In genomic region chr3:32704632-32705031, GRCm38 (mm10) we compare ENCODE assay signal across 5 mouse cellular contexts. TPM values are rescaled to one million over a fixed set of nuclear protein-coding genes. Genes with fewer than 3 reads are reported as not detected.
DNase-seq lines count a peak whose midpoint lies in the region; TF ChIP-seq lines count a peak whose summit lies in the region.
"Not testable (repeated sequence)": the region's sequence is repeated elsewhere in the genome, so short reads cannot be mapped to it uniquely, and the experiment has no call there.

No protein-coding gene starts in this region.

- peak overlapping the region; percentile 8; the same call in 1 of the 2 replicates for H3K27ac ChIP-seq in CH12.LX (ENCODE audit: insufficient read depth, low read depth)
- H3K27ac ChIP-seq in gastrocnemius, adult 2 months = not testable (repeated sequence)

- dilution Hi-C loops in CH12.LX (cut with MboI; ENCODE audit: extremely low pct_ligation_motif_present, extremely low pct_unique_long_range_greater_than_20kb, low sequenced_read_pairs) = not testable (repeated sequence)

- in situ Hi-C loops in CH12.LX (cut with MboI; ENCODE audit: low pct_ligation_motif_present, low pct_unique_long_range_greater_than_20kb, low sequenced_read_pairs) = loop anchor here (10.0 kb wide), 1 partner anchor 180 kb away; the partner anchor contains the start of gene Mfn1

- H3K4me3 ChIP-seq in CH12.LX (replicated peaks in 1 of 3; ENCODE audit: low read depth in 2 of 3, low read length in 2 of 3, poor library complexity in 1 of 3) = peak overlapping the region in 2 of 3 experiments; percentile 10 to 36
- not testable (repeated sequence) for H3K4me3 ChIP-seq in gastrocnemius, adult 2 months; myocyte

- peak; percentile 52 for TF ChIP-seq EP300 in CH12.LX (IDR thresholded peaks at IDR 0.05; ENCODE audit: low read length)

- not testable (repeated sequence) for H3K36me3 ChIP-seq in CH12.LX (replicated peaks in 1 of 2; ENCODE audit: control insufficient read depth in 1 of 2, insufficient read depth in 1 of 2, low read length in 1 of 2); myocyte (ENCODE audit: control insufficient read depth, insufficient read depth)

- not testable (repeated sequence) for TF ChIP-seq CTCF in CH12.LX (conservative IDR thresholded peaks at IDR 0.05 in 1 of 2, IDR thresholded peaks at IDR 0.05 in 1 of 2; ENCODE audit: low read depth in 2 of 2, low read length in 2 of 2); gastrocnemius, adult 2 months (IDR thresholded peaks at IDR 0.05)

- H3K9me3 ChIP-seq in CH12.LX (replicated peaks; ENCODE audit: low read length) = not testable (repeated sequence)

- not testable (repeated sequence) for H3K27me3 ChIP-seq in CH12.LX (replicated peaks); myocyte (ENCODE audit: control insufficient read depth, insufficient read depth, insufficient read length)

- not testable (repeated sequence) for TF ChIP-seq RAD21 in CH12.LX (IDR thresholded peaks at IDR 0.05; ENCODE audit: low read depth, low read length)

- H3K4me2 ChIP-seq in CH12.LX (ENCODE audit: insufficient read depth, low read depth, poor library complexity, severe bottlenecking) (peak overlapping the region; percentile 72), myocyte (ENCODE audit: low read depth) (peak overlapping the region; percentile 63)

- H3K9ac ChIP-seq in CH12.LX (ENCODE audit: insufficient read depth, low read depth) = peak overlapping the region; percentile 15; the same call in 1 of the 2 replicates

- intact Hi-C loops in gastrocnemius, adult 2 months (cut with DNase I) = not testable (repeated sequence)

- DNase-seq in 3T3-L1 (ENCODE audit: low read depth, low spot score) (peak; percentile 23), CH12.LX (ENCODE audit: extremely low read depth) (peak; percentile 55)
- DNase-seq in gastrocnemius, adult 2 months = peak; percentile 26
- DNase-seq in gastrocnemius, postnatal 25 days = peak; percentile 16

- H3ac ChIP-seq in myocyte (ENCODE audit: control insufficient read depth, insufficient read length) = not testable (repeated sequence)

- not testable (repeated sequence) for TF ChIP-seq POLR2A in CH12.LX (IDR thresholded peaks at IDR 0.05; ENCODE audit: low read depth, low read length); myocyte (IDR thresholded peaks at IDR 0.05; ENCODE audit: insufficient read length, low read depth)

- H3K4me1 ChIP-seq in CH12.LX (ENCODE audit: control insufficient read depth in 1 of 2, insufficient read depth in 2 of 2) = peaks cover 5 to 12% of the 10 kb centered on the region in 2 experiments; a peak in 3 of 4 replicates

- H3K79me2 ChIP-seq in CH12.LX (replicated peaks; ENCODE audit: control insufficient read depth, extremely low read depth, insufficient read depth, poor library complexity, severe bottlenecking); myocyte (ENCODE audit: control insufficient read depth, insufficient read depth): not testable (repeated sequence)

TF ChIP-seq in CH12.LX, 34 proteins besides CTCF, POLR2A, EP300 and RAD21:
- peak; percentile 78 for TF ChIP-seq TCF12 (IDR thresholded peaks at IDR 0.05; ENCODE audit: low read depth, low read length)
- TF ChIP-seq BHLHE40 (IDR thresholded peaks at IDR 0.05; ENCODE audit: low read depth, low read length) = peak; percentile 63
- TF ChIP-seq MAX (IDR thresholded peaks at IDR 0.05; ENCODE audit: low read length) = 0 out of 2 replicates have a peak, but pooled peaks have one; percentile 31
- peak; percentile 44; the same call in 1 of the 2 replicates for TF ChIP-seq MEF2A (IDR thresholded peaks at IDR 0.05; ENCODE audit: borderline replicate concordance, low read depth, low read length)
- TF ChIP-seq ETS1 (conservative IDR thresholded peaks at IDR 0.05; ENCODE audit: low read depth, low read length) = peak; percentile 54; the same call in 1 of the 2 replicates

TF ChIP-seq in myocyte, 11 proteins besides CTCF, POLR2A, EP300 and RAD21:
- TF ChIP-seq MYOD1 (IDR thresholded peaks at IDR 0.05; ENCODE audit: control insufficient read depth in 1 of 3, insufficient read length in 2 of 3, low read depth in 2 of 3) (peak in 2 of 3 experiments; percentile 65 to 66), TCF12 (IDR thresholded peaks at IDR 0.05; ENCODE audit: insufficient read depth, poor library complexity, severe bottlenecking) (peak; percentile 50), MYOG (IDR thresholded peaks at IDR 0.05; ENCODE audit: control insufficient read depth in 1 of 3, insufficient read depth in 1 of 3, insufficient read length in 2 of 3, low read depth in 2 of 3) (peak in 1 of 3 experiments; percentile 43)

RNA-seq across cellular contexts. Expression of gene Actl6a, which starts 1.5 kb away (rescaled TPM):
- total RNA-seq in CH12.LX (2012; rRNA removed) (80.7 and 96.6 TPM in 2 replicates), CH12.LX (2014; rRNA removed) (132 and 140 TPM in 2 replicates)
- polyA plus RNA-seq in CH12.LX (2012; ENCODE audit: insufficient read length, low read depth) (87.8 and 89.1 TPM in 2 replicates), myocyte (2012; fragmentation: generic; extraction: Trizol) (47.0 TPM)
- total RNA-seq in gastrocnemius, adult 2 months (2021) = 10 to 100 TPM; 13.1 to 16.0 TPM
- total RNA-seq in gastrocnemius, postnatal 25 days (2021) = 10 to 100 TPM; 14.8 to 16.8 TPM

RNA-seq across cellular contexts. Expression of gene Ndufb5, which starts 32.2 kb away (rescaled TPM):
- total RNA-seq in CH12.LX (2012; rRNA removed) (175 and 179 TPM in 2 replicates), CH12.LX (2014; rRNA removed) (427 and 467 TPM in 2 replicates)
- polyA plus RNA-seq in CH12.LX (2012; ENCODE audit: insufficient read length, low read depth) (145 and 163 TPM in 2 replicates), myocyte (2012; fragmentation: generic; extraction: Trizol) (224 TPM)
- total RNA-seq in gastrocnemius, adult 2 months (2021) = 100 to 1,000 TPM; 524 to 701 TPM
- total RNA-seq in gastrocnemius, postnatal 25 days (2021) = 100 to 1,000 TPM; 583 to 623 TPM

RNA-seq across cellular contexts. Expression of gene Mrpl47, which starts 32.8 kb away (rescaled TPM):
- 32.5 and 43.7 TPM in 2 replicates for total RNA-seq in CH12.LX (2012; rRNA removed)
- 48.8 and 66.5 TPM in 2 replicates for total RNA-seq in CH12.LX (2014; rRNA removed)
- 56.2 and 68.6 TPM in 2 replicates for polyA plus RNA-seq in CH12.LX (2012; ENCODE audit: insufficient read length, low read depth)
- 10 to 100 TPM; 24.5 to 36.0 TPM for total RNA-seq in gastrocnemius, adult 2 months (2021)
- 10 to 100 TPM; 30.5 to 33.2 TPM for total RNA-seq in gastrocnemius, postnatal 25 days (2021)
- polyA plus RNA-seq in myocyte (2012; fragmentation: generic; extraction: Trizol) = 10.8 TPM

Comparison
In these comparisons a context has a peak if more than half of its experiments do, and no peak if none do; other contexts are left out.
1. RNA of gene Actl6a, which starts 1.5 kb away (total RNA-seq): 80.7 to 140 TPM in CH12.LX; 14.8 to 16.8 TPM in gastrocnemius, postnatal 25 days and 13.1 to 16.0 TPM in gastrocnemius, adult 2 months; every median in the first group is over 4 times any median in the second.
2. Peak in every context shown above with its lines, with median percentiles within 50 percentile points of each other: DNase-seq.